Mouse (Mus musculus): ENCODE measurements at regions not wholly inside any gene's neighbourhood (a gene's known extent, or its start where the extent isn't known, plus 50 kb on each side); places are given as distances from the start of the nearest gene placed in this dataset.

GRCm38 (mm10) chr8:42107582-42107981 lies 690.7 kb upstream of the Frg1 start:
- Histone ChIP-seq H3K9ac (no peak overlapping the region), H3K9me3 (no peaks in the 10 kb centered on the region), H3K27me3 (replicated peaks) (no peaks in the 10 kb centered on the region), H3K4me1 (no peaks in the 10 kb centered on the region), H3K36me3 (no peaks in the 10 kb centered on the region), H3K4me3 (no peak overlapping the region), H3K4me2 (no peak overlapping the region), H3K27ac (replicated peaks) (no peak overlapping the region)
- WGBS = 57% methylated on average over 2 of the region's 2 CpGs
- no peak for ATAC-seq (ENCODE audit: extremely low read depth, insufficient number of reproducible peaks, low FRiP score, low TSS enrichment)

DNA sequence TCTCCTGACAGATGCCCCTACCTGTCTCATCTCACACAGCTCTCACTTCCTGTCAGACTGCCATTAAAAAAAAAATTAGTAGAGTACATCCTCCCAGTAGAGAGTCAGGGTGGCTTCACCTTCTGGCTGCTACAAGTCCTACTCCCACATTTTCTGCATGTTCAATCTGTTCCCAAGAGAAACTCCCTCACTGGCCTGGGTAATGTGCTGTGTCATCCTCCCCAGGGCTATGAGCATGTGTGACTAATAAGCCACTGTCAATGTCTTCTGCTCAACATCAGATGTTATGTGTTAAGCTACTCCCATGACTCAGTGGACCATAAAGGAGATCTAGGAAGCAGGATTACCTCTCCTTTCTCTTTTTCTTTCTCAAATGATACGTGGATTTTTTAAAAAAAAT lies 652.4 kb upstream of the Frg1 start:
- Histone ChIP-seq H3K9me3 (no peaks in the 10 kb centered on the region), H3K36me3 (no peaks in the 10 kb centered on the region), H3K27me3 (replicated peaks) (no peaks in the 10 kb centered on the region), H3K4me3 (no peak overlapping the region), H3K4me1 (no peaks in the 10 kb centered on the region), H3K27ac (replicated peaks) (no peak overlapping the region), H3K4me2 (no peak overlapping the region), H3K9ac (no peak overlapping the region)
- WGBS = 62% methylated on average over 1 of the region's 1 CpGs
- no peak for ATAC-seq (ENCODE audit: extremely low read depth, insufficient number of reproducible peaks, low FRiP score, low TSS enrichment)

DNA sequence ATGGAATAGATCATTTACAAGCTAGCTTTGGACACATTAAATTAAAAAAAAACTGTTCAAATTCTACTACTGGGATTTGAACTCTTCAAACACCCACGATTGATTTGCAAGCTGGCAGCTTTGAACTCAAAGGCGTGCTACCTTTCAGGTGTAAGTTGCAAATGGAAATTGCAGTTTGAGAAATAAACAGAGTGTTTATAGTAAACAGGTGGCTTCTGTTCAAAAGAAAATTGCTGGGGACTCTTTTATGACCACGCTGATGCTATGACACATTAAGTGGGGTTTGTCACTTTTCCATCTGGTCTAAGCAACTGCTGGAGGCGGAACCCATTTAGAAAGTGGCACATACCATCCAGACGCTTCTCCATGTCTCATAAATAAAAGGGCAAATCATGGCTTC lies 626.7 kb upstream of the Frg1 start:
- Histone ChIP-seq H3K9me3 (no peaks in the 10 kb centered on the region), H3K9ac (no peak overlapping the region), H3K27ac (replicated peaks) (no peak overlapping the region), H3K36me3 (no peaks in the 10 kb centered on the region), H3K4me1 (no peaks in the 10 kb centered on the region), H3K4me2 (no peak overlapping the region), H3K27me3 (replicated peaks) (no peaks in the 10 kb centered on the region), H3K4me3 (no peak overlapping the region)
- ATAC-seq (ENCODE audit: extremely low read depth, insufficient number of reproducible peaks, low FRiP score, low TSS enrichment) = no peak
- WGBS = 75% methylated on average over 5 of the region's 5 CpGs

- Histone ChIP-seq H3K9me3 (no peaks in the 10 kb centered on the region), H3K27me3 (replicated peaks) (no peaks in the 10 kb centered on the region), H3K9ac (no peak overlapping the region), H3K36me3 (no peaks in the 10 kb centered on the region), H3K4me3 (no peak overlapping the region), H3K27ac (replicated peaks) (no peak overlapping the region), H3K4me1 (no peaks in the 10 kb centered on the region), H3K4me2 (no peak overlapping the region)
- WGBS = 78% methylated on average over 2 of the region's 2 CpGs
- no peak for ATAC-seq (ENCODE audit: extremely low read depth, insufficient number of reproducible peaks, low FRiP score, low TSS enrichment)
Measured at GRCm38 (mm10) chr8:42039245-42039644, 622.4 kb upstream of the Frg1 start.

DNA sequence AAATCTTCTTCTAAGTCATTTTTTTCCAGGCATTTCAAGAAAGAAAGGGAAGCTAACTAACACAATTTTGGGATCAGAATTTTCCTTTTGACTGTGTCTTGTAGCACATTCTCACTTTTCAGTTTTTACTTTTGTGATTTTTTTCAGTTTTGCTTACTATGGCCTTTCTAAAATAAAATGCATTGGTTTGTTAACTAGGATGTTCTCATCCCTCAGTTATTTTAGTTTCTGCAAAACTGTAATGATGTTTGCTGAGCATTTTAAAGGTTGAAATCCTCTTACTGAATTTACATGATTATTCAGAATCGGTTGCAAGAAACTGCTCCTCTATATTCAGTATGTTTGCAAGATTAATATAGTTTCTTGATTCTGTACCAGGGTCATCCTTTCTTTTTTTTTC lies 610.1 kb upstream of the Frg1 start:
- H3K4me3 ChIP-seq = no peak overlapping the region
- no peaks in the 10 kb centered on the region for H3K9me3 ChIP-seq
- H3K9ac ChIP-seq = no peak overlapping the region
- H3K4me1 ChIP-seq = no peaks in the 10 kb centered on the region
- H3K4me2 ChIP-seq = no peak overlapping the region
- no peaks in the 10 kb centered on the region for H3K27me3 ChIP-seq (replicated peaks)
- no peak for ATAC-seq (ENCODE audit: extremely low read depth, insufficient number of reproducible peaks, low FRiP score, low TSS enrichment)
- no peak overlapping the region for H3K27ac ChIP-seq (replicated peaks)
- 75% methylated on average over 1 of the region's 1 CpGs for WGBS
- H3K36me3 ChIP-seq = no peaks in the 10 kb centered on the region

DNA sequence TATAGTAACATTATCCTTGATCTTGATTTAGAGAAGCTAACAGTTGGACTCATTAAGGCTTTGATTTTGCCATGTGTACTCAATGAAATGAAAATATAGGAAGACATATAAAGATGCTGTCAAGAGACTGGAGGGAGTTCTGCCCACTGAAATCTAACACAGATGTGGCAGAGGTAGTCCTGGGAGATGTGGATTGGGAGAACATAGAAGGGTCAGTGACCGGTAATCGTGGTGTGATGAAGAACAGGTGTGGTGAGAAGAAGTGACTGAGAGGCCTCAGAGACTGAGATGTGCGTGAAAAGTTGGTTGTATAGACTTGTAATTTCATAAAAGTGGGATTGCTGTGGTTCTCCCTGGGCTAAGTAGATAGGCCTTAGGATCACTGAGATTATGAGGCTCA lies 600.9 kb upstream of the Frg1 start:
- H3K27ac ChIP-seq (replicated peaks) = no peak overlapping the region
- H3K4me2 ChIP-seq = no peak overlapping the region
- no peak overlapping the region for H3K4me3 ChIP-seq
- no peak overlapping the region for H3K9ac ChIP-seq
- H3K27me3 ChIP-seq (replicated peaks) = no peaks in the 10 kb centered on the region
- no peaks in the 10 kb centered on the region for H3K9me3 ChIP-seq
- ATAC-seq (ENCODE audit: extremely low read depth, insufficient number of reproducible peaks, low FRiP score, low TSS enrichment) = no peak
- 83% methylated on average over 3 of the region's 3 CpGs for WGBS
- H3K36me3 ChIP-seq = no peaks in the 10 kb centered on the region
- no peaks in the 10 kb centered on the region for H3K4me1 ChIP-seq

DNA sequence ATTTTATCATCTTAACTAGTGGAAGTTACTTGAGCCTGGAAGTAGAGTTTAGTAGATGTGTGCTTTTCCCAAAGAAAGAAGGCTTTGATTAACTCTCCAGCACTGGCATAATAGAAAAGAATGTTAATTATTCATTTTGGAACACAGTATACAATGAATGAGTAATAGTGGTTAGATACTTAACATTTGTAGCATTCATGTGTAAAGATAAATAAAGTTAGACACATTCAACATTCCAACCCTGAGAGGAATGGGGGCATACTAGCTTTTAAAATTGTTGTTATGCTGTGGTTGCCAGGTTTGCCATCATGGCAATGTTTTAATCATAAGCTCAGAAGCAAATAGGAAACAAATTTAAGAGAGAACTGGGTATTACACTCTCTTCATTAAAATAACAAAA lies 586.3 kb upstream of the Frg1 start:
- Histone ChIP-seq H3K36me3 (no peaks in the 10 kb centered on the region), H3K27ac (replicated peaks) (no peak overlapping the region), H3K27me3 (replicated peaks) (no peaks in the 10 kb centered on the region), H3K4me3 (no peak overlapping the region), H3K9ac (no peak overlapping the region), H3K4me1 (no peaks in the 10 kb centered on the region), H3K4me2 (no peak overlapping the region), H3K9me3 (no peaks in the 10 kb centered on the region)
- ATAC-seq (ENCODE audit: extremely low read depth, insufficient number of reproducible peaks, low FRiP score, low TSS enrichment) = no peak

DNA sequence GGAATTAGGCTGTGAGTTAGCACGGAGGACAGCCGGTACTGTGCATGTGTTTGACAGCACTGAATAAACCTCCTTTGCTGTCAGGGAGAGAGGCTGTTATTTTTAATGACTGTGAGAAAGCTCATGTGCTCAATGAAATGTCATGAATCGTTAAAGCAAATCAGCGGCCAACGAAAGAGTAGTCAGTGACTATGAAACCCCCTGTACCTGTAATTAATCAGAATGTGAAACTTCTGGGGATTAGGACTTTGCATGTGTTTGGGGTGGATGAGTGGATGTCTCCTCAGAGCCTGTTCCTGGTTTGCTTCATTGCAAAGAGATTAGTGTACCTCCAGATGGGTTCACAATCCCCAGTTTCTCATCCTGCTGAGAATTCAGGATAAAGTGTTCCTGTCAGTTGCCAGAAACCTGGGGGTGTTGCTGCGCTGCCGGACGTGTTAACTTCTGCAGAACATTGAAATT lies 572.2 kb upstream of the Frg1 start:
- H3K4me1 ChIP-seq = no peaks in the 10 kb centered on the region
- no peak for ATAC-seq (ENCODE audit: extremely low read depth, insufficient number of reproducible peaks, low FRiP score, low TSS enrichment)
- no peak overlapping the region for H3K27ac ChIP-seq (replicated peaks)
- WGBS = 72% methylated on average over 8 of the region's 8 CpGs
- no peaks in the 10 kb centered on the region for H3K36me3 ChIP-seq
- no peak overlapping the region for H3K9ac ChIP-seq
- H3K4me2 ChIP-seq = no peak overlapping the region
- no peak overlapping the region for H3K4me3 ChIP-seq
- no peaks in the 10 kb centered on the region for H3K27me3 ChIP-seq (replicated peaks)
- no peaks in the 10 kb centered on the region for H3K9me3 ChIP-seq

- Histone ChIP-seq H3K4me2 (no peak overlapping the region), H3K9me3 (no peaks in the 10 kb centered on the region), H3K27me3 (replicated peaks) (no peaks in the 10 kb centered on the region), H3K4me1 (no peaks in the 10 kb centered on the region), H3K36me3 (no peaks in the 10 kb centered on the region), H3K4me3 (no peak overlapping the region), H3K9ac (no peak overlapping the region), H3K27ac (replicated peaks) (no peak overlapping the region)
- no peak for ATAC-seq (ENCODE audit: extremely low read depth, insufficient number of reproducible peaks, low FRiP score, low TSS enrichment)
- WGBS = 70% methylated on average over 5 of the region's 5 CpGs
Measured at GRCm38 (mm10) chr8:41988216-41988615, 571.3 kb upstream of the Frg1 start.

- no peaks in the 10 kb centered on the region for H3K4me1 ChIP-seq
- no peaks in the 10 kb centered on the region for H3K27me3 ChIP-seq (replicated peaks)
- no peak for ATAC-seq (ENCODE audit: extremely low read depth, insufficient number of reproducible peaks, low FRiP score, low TSS enrichment)
- no peaks in the 10 kb centered on the region for H3K36me3 ChIP-seq
- H3K4me2 ChIP-seq = no peak overlapping the region
- no peaks in the 10 kb centered on the region for H3K9me3 ChIP-seq
- no peak overlapping the region for H3K9ac ChIP-seq
- H3K27ac ChIP-seq (replicated peaks) = no peak overlapping the region
- H3K4me3 ChIP-seq = no peak overlapping the region
Measured at GRCm38 (mm10) chr8:41987417-41987816, 570.5 kb upstream of the Frg1 start.

- 78% methylated on average over 2 of the region's 2 CpGs for WGBS
- Histone ChIP-seq H3K4me3 (no peak overlapping the region), H3K4me1 (no peaks in the 10 kb centered on the region), H3K4me2 (no peak overlapping the region), H3K27me3 (replicated peaks) (no peaks in the 10 kb centered on the region), H3K9me3 (no peaks in the 10 kb centered on the region), H3K27ac (replicated peaks) (no peak overlapping the region), H3K9ac (no peak overlapping the region), H3K36me3 (no peaks in the 10 kb centered on the region)
- ATAC-seq (ENCODE audit: extremely low read depth, insufficient number of reproducible peaks, low FRiP score, low TSS enrichment) = no peak
Measured at GRCm38 (mm10) chr8:41972416-41972815, 555.5 kb upstream of the Frg1 start.

DNA sequence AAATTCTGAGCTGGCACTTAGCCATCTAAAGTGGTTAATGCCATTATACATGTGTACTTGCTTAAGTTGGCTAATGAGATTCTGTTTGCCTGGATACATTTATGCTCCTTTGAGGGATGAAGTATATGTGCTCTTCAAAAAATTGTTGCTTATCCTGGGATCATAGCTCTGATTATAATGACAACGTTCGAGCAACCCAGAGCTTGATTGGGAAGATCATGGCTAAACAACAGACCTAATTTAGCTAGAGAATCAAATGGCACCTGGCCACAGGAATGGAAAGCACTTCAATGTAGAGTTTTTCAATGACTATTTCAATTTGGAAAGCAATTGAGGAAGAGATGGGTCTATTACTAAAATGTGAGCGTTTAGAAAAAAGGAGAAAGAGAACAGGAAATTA lies 553.7 kb upstream of the Frg1 start:
- no peaks in the 10 kb centered on the region for H3K36me3 ChIP-seq
- no peak overlapping the region for H3K4me3 ChIP-seq
- ATAC-seq (ENCODE audit: extremely low read depth, insufficient number of reproducible peaks, low FRiP score, low TSS enrichment) = no peak
- H3K27me3 ChIP-seq (replicated peaks) = no peaks in the 10 kb centered on the region
- no peak overlapping the region for H3K9ac ChIP-seq
- 74% methylated on average over 3 of the region's 3 CpGs for WGBS
- no peak overlapping the region for H3K4me2 ChIP-seq
- H3K9me3 ChIP-seq = no peaks in the 10 kb centered on the region
- H3K27ac ChIP-seq (replicated peaks) = no peak overlapping the region
- no peaks in the 10 kb centered on the region for H3K4me1 ChIP-seq

DNA sequence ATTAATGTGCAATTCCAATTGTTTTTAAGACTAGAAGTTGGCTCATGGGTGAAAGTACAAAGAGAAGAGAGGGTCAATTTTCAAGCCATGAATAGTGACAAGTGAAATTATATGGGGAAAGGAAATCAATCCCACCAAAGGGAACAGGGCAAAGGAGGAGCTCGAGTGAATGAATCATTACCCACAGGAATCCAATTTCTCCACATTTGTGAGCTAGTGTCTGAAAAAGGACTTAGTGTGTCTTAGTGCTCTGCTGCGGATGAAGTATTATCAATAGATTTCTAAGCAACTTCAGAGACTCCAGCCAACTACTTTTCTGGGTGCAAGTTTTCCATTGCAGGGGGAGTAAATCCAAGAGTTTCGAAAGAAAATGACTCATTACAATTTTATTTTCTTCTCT lies 552.5 kb upstream of the Frg1 start:
- WGBS = 69% methylated on average over 3 of the region's 3 CpGs
- no peak overlapping the region for H3K9ac ChIP-seq
- H3K4me3 ChIP-seq = no peak overlapping the region
- H3K4me1 ChIP-seq = no peaks in the 10 kb centered on the region
- no peaks in the 10 kb centered on the region for H3K27me3 ChIP-seq (replicated peaks)
- H3K4me2 ChIP-seq = no peak overlapping the region
- no peaks in the 10 kb centered on the region for H3K36me3 ChIP-seq
- no peaks in the 10 kb centered on the region for H3K9me3 ChIP-seq
- no peak overlapping the region for H3K27ac ChIP-seq (replicated peaks)
- no peak for ATAC-seq (ENCODE audit: extremely low read depth, insufficient number of reproducible peaks, low FRiP score, low TSS enrichment)

All from heart, embryonic 13.5 days (tissue).